Mouse (Mus musculus): ENCODE data around the gene Cpsf6.

- TF ChIP-seq CTCF (IDR thresholded peaks at IDR 0.05; ENCODE audit: low read depth, low read length) (no peak), POLR2A (IDR thresholded peaks at IDR 0.05; ENCODE audit: borderline replicate concordance, low read depth, low read length) (no peak)
These were observed 39.9 kb upstream of the Cpsf6 start for GRCm38 (mm10) chr10:117419577-117420290.

All from bone marrow macrophage, adult 2 months (primary cell).